In the genomic region with DNA sequence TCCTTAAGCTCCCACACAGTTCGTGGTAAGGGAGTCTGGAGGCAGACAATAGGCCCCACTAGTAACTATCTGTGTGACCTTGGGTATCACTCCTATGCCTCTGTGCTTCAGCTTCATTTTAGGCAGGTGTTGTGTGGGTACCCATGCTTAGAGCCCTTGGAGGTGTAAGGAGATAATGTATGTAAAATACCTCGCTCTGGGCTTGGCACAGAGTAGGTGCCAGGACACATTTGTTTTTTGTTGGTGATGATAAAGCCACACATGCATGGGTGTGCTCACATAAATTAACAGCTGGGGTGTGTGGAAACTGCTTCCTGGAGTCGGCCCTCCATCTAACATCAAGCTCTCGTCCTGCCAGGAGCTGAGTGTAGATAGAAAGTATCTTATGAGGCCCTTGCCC, we compare ENCODE assay signal across 14 mouse cellular contexts.
DNase-seq lines count a peak whose midpoint lies in the region; ATAC-seq and TF ChIP-seq lines count a peak whose summit lies in the region.
"Had no signal": no experiment of that assay in that cellular context is flagged by ENCODE, and none has a peak within 500 bp of the region (broad histone marks: within the 10 kb centered on the region; RNA-seq: fewer than 3 reads in every experiment).

No protein-coding gene starts in this region.

- no peak for ATAC-seq in heart, embryonic 13.5 days (ENCODE audit: extremely low read depth, insufficient number of reproducible peaks, low FRiP score, low TSS enrichment)
- ATAC-seq in liver, postnatal 0 days, result no peak
- no peak for ATAC-seq in liver, embryonic 12.5 days
- ATAC-seq in intestine, embryonic 16.5 days, result no peak
- no peak for ATAC-seq in stomach, embryonic 16.5 days (ENCODE audit: insufficient read depth, low FRiP score)
- ATAC-seq: forebrain, embryonic 15.5 days had no signal

- peaks cover 100% of the 10 kb centered on the region for H3K4me1 ChIP-seq in heart, embryonic 13.5 days
- peaks cover 40% of the 10 kb centered on the region for H3K4me1 ChIP-seq in liver, postnatal 0 days (ENCODE audit: insufficient read depth)
- H3K4me1 ChIP-seq in liver, embryonic 12.5 days, result peaks cover 56% of the 10 kb centered on the region
- peaks cover 79% of the 10 kb centered on the region for H3K4me1 ChIP-seq in intestine, embryonic 16.5 days (ENCODE audit: control insufficient read depth, insufficient read depth, low read length)
- peaks cover 72% of the 10 kb centered on the region for H3K4me1 ChIP-seq in stomach, embryonic 16.5 days (ENCODE audit: control insufficient read depth, insufficient read depth, low read length)

- no peaks in the 10 kb centered on the region for H3K27me3 ChIP-seq in heart, embryonic 13.5 days (replicated peaks)
- no peaks in the 10 kb centered on the region for H3K27me3 ChIP-seq in liver, postnatal 0 days (ENCODE audit: insufficient read depth, low read length)
- no peaks in the 10 kb centered on the region for H3K27me3 ChIP-seq in liver, embryonic 12.5 days (replicated peaks)
- no peaks in the 10 kb centered on the region for H3K27me3 ChIP-seq in intestine, embryonic 16.5 days (replicated peaks; ENCODE audit: control insufficient read depth, insufficient read depth, low read length)
- no peaks in the 10 kb centered on the region for H3K27me3 ChIP-seq in stomach, embryonic 16.5 days (ENCODE audit: control insufficient read depth, insufficient read depth, low read length)
- H3K27me3 ChIP-seq: forebrain, embryonic 15.5 days; liver, embryonic 15.5 days had no signal

- H3K27ac ChIP-seq in heart, embryonic 13.5 days (replicated peaks), result peak overlapping the region; percentile 58
- peak overlapping the region; percentile 55 for H3K27ac ChIP-seq in liver, postnatal 0 days (ENCODE audit: low read depth)
- H3K27ac ChIP-seq in liver, embryonic 12.5 days, result no peak overlapping the region
- H3K27ac ChIP-seq in intestine, embryonic 16.5 days (ENCODE audit: low read length), result peak overlapping the region; percentile 40
- peak overlapping the region; percentile 59 for H3K27ac ChIP-seq in stomach, embryonic 16.5 days (ENCODE audit: low read length)
- H3K27ac ChIP-seq: forebrain, embryonic 15.5 days had no signal

- H3K36me3 ChIP-seq in heart, embryonic 13.5 days, result peaks cover 4% of the 10 kb centered on the region; the same call in 1 of the 2 replicates
- H3K36me3 ChIP-seq in liver, postnatal 0 days (replicated peaks; ENCODE audit: insufficient read depth, low read length), result no peaks in the 10 kb centered on the region
- H3K36me3 ChIP-seq in liver, embryonic 12.5 days, result no peaks in the 10 kb centered on the region
- H3K36me3 ChIP-seq in intestine, embryonic 16.5 days (ENCODE audit: control insufficient read depth, insufficient read depth, low read length), result no peaks in the 10 kb centered on the region
- no peaks in the 10 kb centered on the region for H3K36me3 ChIP-seq in stomach, embryonic 16.5 days (ENCODE audit: control insufficient read depth, insufficient read depth, low read length)
- H3K36me3 ChIP-seq: forebrain, embryonic 15.5 days; liver, embryonic 15.5 days had no signal

- TF ChIP-seq EP300 in liver, postnatal 0 days (IDR thresholded peaks at IDR 0.05; ENCODE audit: low read depth), result no peak

- no peak overlapping the region for H3K4me2 ChIP-seq in heart, embryonic 13.5 days
- no peak overlapping the region for H3K4me2 ChIP-seq in liver, postnatal 0 days (ENCODE audit: low read depth, low read length)
- H3K4me2 ChIP-seq in liver, embryonic 12.5 days, result no peak overlapping the region
- no peak overlapping the region for H3K4me2 ChIP-seq in intestine, embryonic 16.5 days (ENCODE audit: low read depth, low read length)
- H3K4me2 ChIP-seq in stomach, embryonic 16.5 days (ENCODE audit: low read depth, low read length), result no peak overlapping the region
- H3K4me2 ChIP-seq: forebrain, embryonic 15.5 days; liver, embryonic 15.5 days had no signal

- TF ChIP-seq CTCF in liver, postnatal 0 days (IDR thresholded peaks at IDR 0.05; ENCODE audit: low read depth), result no peak

- DNase-seq in heart, adult 9 months (ENCODE audit: low spot score in 2 of 2), result no peak
- DNase-seq in liver, postnatal 0 days, result no peak
- no peak for DNase-seq in ovary, postnatal 10 days (ENCODE audit: low spot score)
- no peak for DNase-seq in layer of hippocampus, postnatal 25 days (ENCODE audit: extremely low spot score in 1 of 2, low spot score in 1 of 2)
- DNase-seq: cerebellum, adult 8-10 months; layer of hippocampus, adult 9-11 months; lung, postnatal 14 days; thymus, adult 2 months had no signal

- H3K9ac ChIP-seq in heart, embryonic 13.5 days, result peak overlapping the region; percentile 63; the same call in 1 of the 2 replicates
- no peak overlapping the region for H3K9ac ChIP-seq in liver, postnatal 0 days (replicated peaks)
- H3K9ac ChIP-seq in liver, embryonic 12.5 days, result no peak overlapping the region
- H3K9ac ChIP-seq in intestine, embryonic 16.5 days (ENCODE audit: low read depth, low read length), result no peak overlapping the region; the same call in 1 of the 2 replicates
- peak overlapping the region; percentile 32; the same call in 1 of the 2 replicates for H3K9ac ChIP-seq in stomach, embryonic 16.5 days (ENCODE audit: low read length)
- H3K9ac ChIP-seq: forebrain, embryonic 15.5 days; liver, embryonic 15.5 days had no signal

- no peak overlapping the region for H3K4me3 ChIP-seq in heart, embryonic 13.5 days
- no peak overlapping the region for H3K4me3 ChIP-seq in liver, postnatal 0 days (ENCODE audit: low read depth, low read length)
- H3K4me3 ChIP-seq in liver, embryonic 12.5 days, result no peak overlapping the region
- H3K4me3 ChIP-seq in intestine, embryonic 16.5 days (ENCODE audit: low read length), result no peak overlapping the region
- H3K4me3 ChIP-seq in stomach, embryonic 16.5 days (replicated peaks; ENCODE audit: low read length), result no peak overlapping the region
- H3K4me3 ChIP-seq: forebrain, embryonic 15.5 days; liver, embryonic 15.5 days had no signal

- H3K9me3 ChIP-seq in heart, embryonic 13.5 days, result no peaks in the 10 kb centered on the region
- H3K9me3 ChIP-seq in liver, postnatal 0 days (ENCODE audit: low read length), result no peaks in the 10 kb centered on the region
- H3K9me3 ChIP-seq in liver, embryonic 12.5 days (replicated peaks), result no peaks in the 10 kb centered on the region
- H3K9me3 ChIP-seq in intestine, embryonic 16.5 days (ENCODE audit: control insufficient read depth, low read length), result no peaks in the 10 kb centered on the region
- no peaks in the 10 kb centered on the region for H3K9me3 ChIP-seq in stomach, embryonic 16.5 days (replicated peaks; ENCODE audit: control insufficient read depth, low read length)
- H3K9me3 ChIP-seq: forebrain, embryonic 15.5 days; liver, embryonic 15.5 days had no signal

- WGBS in heart, embryonic 13.5 days, result 33% methylated on average over 4 of the region's 4 CpGs
- 51% methylated on average over 4 of the region's 4 CpGs for WGBS in liver, postnatal 0 days (ENCODE audit: insufficient replicate concordance)
- 54% methylated on average over 4 of the region's 4 CpGs for WGBS in liver, embryonic 12.5 days (ENCODE audit: insufficient replicate concordance)
- WGBS in intestine, embryonic 16.5 days, result 50% methylated on average over 4 of the region's 4 CpGs
- WGBS in stomach, embryonic 16.5 days, result 51% methylated on average over 4 of the region's 4 CpGs

Comparison
In these comparisons a context has a peak if more than half of its experiments do, and no peak if none do; other contexts are left out.
1. H3K9ac ChIP-seq: peak in heart, embryonic 13.5 days (single experiment) and stomach, embryonic 16.5 days (single experiment); none in liver, postnatal 0 days (single experiment), liver, embryonic 12.5 days (single experiment) and intestine, embryonic 16.5 days (single experiment).